Mouse (Mus musculus): ENCODE measurements around the gene Pcsk1n.

DNA sequence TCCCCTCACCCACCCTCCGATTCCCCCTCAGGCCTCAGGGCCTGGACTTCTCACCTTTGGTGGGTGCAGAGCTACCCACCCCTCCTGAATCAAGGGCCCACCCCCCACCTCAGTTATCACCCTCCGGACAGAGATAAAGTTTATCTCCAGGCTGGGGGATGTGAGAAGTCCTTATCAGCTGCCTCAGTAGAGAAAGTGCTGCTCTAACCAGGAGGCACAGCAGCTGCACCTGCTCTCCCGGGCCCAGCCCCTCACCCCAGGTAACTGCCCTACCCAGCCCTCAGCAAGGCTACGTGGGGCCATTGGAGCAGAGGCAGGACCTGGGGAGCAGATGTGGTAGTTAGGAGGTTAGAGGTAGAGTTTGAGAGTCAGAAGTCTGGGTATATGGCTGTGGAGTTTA lies 46.5 kb downstream of the Pcsk1n start:
- no peak for TF ChIP-seq CTCF (IDR thresholded peaks at IDR 0.05; ENCODE audit: borderline replicate concordance, extremely low read depth, insufficient read depth, insufficient read length)
- no peak for TF ChIP-seq POLR2A (IDR thresholded peaks at IDR 0.05; ENCODE audit: borderline replicate concordance, extremely low read depth, insufficient read depth, insufficient read length, poor library complexity, severe bottlenecking)
